Mouse (Mus musculus) right cerebral cortex, adult 2 months (tissue): ENCODE measurements around the gene Lemd2.

Experiments
- DNase-seq, 2 experiments: peaks; one replicate each; pipeline ENCODE4 v3.0.0; 2021 to 2022; ENCODE audit warnings: low spot score in 2 of 2

Lemd2 gene

DNA sequence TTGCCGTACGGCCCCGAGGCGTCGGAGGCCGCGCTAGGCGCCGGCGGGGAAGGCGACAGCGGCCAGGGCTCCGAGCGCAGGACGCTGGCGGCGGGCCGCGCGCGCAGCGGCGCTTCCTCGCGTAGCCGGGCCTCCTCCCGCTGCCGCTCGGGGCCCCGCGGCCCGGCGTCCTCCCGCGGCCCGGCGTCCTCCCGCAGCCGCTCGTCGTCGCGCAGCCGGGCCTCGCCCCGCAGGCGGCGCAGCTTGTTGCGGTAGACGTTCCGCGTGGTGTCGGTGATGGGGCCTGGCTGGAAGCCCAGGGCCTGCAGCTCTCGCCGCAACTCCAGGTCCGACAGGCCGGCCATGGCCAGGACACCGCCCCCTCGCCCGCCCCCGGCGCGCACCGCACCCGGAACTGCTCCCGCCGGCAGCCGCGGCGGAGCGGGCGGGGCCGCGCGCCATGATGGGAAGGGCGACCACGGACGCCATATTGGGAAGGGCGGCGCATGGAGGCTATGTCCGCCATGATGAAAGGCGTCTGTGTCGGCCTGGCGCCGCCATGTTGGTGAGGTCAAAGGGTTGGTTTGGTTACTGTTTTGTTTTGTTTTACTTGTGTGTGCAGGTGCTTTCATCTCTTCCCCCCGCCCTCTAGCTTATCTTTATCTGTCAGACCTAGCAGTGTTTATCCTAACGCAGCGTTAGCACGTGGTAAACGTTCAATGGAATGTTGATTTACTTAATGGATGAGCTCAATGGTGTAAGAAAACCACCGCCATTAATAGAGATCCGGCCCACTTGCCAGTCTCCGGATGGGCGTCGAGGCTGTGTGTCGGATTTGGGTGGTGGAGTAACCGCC, at the start of gene Lemd2:
TSS of gene Lemd2 (minus strand) at position 395 of the 835 bp plus-strand sequence.
- DNase-seq, result peak; percentile 95

DNA sequence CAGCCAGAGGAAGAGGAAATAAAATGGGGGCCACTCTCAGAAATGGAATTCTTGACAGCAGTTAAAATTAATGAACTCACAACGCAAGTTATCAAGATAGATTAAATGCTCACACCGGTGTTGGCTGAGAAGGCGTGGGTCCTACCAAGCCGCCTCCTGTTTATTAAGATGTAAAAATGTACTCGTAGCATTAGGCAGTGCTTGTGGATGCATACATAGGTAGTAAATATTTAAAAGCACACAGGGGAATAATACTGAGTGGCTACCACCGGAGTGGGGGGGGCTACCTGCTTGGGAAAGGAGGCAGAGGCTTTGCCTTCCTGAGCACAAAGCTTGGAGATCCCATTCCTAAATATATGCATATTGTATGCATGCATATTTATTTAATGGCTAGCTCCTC, 46.9 kb upstream of the Lemd2 start:
- no peak for DNase-seq

DNA sequence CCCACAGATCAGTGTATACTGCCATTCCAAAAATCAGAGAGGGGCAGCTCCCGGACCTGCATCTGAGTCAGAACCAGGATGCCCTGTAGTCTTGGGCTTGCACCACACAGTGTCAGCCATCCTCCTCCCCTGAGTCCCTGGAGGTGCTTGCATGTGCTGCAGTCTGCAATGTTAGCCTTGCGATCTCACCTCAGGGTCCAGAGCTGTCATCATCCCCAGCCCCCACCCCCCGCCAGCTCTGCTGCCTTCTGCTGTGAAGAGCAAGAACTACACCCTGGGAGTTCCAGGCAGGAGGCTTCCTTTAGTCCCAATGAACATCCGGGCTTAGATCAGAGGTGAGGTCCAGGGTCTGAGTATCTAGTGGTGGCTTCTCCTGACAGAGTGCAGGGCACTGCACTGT, 46.2 kb upstream of the Lemd2 start:
- DNase-seq, result no peak

DNA sequence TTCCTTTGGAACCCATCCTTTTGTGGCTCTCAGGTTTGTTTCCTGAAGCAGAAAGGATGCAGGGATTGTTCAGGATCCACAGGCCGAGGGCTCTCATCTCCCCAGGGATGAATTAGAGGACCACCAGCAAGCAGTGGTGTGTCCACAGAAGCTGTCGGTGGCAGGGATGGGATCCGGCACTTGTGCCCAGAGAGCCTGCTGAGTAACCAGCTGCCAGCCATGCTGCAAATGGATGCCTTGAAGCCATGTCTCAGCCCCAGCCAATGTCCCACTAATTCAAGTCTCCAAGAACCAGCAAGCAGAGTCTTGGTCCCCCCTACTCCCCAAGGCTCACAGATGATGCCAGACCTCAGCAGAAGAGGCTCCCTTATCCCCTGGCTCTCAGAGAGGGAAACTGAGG, 44.8 kb upstream of the Lemd2 start:
- DNase-seq, result peak in 1 of 2 experiments; percentile 3

DNA sequence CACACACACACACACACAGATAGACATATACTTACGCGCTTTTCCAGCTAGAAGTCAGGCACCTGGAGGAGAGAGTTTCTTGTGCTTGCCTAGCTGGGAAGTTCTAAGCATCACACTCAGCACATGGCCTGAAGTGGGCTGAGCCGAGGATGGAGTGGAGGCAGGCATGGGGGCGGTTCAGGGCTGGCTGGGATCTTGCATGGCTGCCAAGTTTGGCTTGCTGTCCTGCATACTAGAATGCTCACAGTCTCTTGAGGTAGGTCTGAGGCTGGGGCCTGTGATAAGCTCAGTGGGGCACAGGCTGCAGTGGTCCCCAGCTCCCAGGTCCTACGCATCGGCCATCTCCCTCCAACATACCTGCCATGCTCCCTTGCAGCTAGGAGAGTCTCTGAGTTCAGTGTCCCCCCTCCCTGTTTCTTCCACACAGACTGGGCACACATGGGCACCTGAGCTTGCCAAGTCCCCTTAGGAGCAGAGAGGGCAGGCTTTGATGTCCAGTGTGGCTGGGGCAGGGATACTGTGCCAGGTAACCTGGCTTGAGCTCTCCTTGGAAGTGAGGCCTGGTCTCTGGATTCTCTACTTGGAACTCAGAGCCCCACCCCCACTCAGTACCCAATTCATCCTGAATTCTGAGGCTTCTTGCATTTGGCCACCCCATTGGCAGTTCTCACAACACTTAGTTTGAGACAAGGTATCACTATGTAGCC, 43.6 kb upstream of the Lemd2 start:
- peak; percentile 85 for DNase-seq

DNA sequence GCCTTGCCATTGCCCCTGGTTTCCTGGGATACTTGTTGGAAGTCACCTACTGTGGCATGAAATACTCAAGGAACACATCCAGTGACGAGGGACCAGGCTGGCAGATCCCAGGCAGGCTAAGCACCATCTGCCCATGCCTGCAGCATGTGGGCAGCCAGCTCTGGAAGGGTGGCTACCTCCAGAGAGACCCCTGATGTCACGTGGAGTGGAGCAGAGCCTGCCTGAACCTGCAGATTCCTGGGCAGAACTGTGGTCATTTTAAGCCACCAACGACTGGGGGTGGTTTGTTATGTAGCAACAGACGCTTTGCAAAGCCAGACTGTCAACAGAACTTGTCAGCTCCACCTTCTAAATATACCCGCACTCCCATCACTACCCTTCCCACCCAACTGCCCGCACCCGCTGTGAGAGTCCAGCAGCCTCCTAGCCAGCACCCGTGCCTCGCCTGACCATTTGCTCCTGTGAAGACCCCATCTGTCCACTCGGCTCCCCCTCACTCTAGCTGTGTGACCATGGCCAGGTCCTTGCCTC, 41.6 kb upstream of the Lemd2 start:
- DNase-seq, result peak; percentile 72 to 78

DNA sequence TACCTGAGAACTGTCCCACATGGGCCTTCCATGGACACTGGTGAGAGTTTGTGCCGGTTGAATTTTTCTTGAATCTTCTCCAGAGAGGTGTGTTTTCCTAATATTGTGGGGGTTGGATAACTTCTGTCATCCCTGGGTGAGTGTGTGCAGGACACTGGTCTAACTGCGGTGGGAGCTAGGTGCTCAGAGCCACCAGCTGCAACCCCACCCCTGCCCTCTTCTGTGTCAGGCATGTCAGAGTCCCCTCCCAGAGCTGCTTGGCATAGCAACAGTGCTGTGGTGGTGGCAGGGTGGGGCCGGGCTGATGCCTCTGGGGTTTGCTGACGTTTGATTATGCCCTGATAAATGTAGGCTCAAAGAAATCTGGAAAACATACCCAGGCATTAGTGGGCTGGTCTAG, 40.6 kb upstream of the Lemd2 start:
- DNase-seq, result no peak

DNA sequence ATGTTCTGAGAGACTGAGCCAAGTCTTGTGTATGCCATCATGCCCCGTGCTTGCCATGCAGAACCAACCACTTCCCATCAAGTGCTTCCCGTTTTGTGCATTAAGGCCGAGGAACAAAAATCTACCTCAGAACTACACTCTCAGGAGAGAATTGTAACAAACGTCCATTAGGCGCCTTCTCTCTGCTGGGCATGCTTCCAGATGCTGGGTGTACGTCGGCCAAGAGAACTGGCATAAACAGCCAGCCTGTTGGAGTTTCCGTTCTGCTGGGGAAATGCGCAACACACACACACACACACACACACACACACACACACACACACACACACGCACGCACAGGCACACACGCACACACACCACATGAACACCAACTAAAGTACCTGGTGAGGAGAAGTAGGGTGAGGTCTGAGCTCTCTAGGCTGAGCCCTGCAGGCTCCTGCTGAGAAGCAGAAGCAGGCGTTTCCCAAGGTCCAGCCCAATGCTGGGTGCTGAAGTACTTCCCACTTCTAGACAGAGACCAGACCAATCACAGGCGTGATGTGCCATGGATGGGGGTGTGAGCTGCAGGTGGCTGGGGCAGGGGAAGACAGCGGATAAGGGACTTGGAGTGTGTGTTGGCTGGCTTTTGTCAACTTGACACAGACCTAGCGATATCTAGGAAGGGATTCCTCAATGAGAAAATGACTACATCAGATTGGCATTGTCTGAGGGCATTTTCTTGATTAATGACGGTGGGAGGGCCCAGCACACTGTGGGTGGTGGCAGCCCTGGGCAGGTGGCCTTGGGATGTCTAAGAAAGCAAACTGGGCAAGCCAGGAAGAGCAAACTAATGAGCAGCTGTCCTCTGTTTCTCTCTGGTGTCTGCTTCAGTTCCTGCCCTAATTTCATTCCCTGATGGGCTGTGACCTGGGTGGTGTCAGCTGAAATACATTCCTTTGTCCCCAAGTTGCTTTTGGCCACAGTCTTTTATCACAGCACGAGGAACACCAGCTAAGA, 38.2 kb upstream of the Lemd2 start:
- DNase-seq, result peak; percentile 89 to 90

DNA sequence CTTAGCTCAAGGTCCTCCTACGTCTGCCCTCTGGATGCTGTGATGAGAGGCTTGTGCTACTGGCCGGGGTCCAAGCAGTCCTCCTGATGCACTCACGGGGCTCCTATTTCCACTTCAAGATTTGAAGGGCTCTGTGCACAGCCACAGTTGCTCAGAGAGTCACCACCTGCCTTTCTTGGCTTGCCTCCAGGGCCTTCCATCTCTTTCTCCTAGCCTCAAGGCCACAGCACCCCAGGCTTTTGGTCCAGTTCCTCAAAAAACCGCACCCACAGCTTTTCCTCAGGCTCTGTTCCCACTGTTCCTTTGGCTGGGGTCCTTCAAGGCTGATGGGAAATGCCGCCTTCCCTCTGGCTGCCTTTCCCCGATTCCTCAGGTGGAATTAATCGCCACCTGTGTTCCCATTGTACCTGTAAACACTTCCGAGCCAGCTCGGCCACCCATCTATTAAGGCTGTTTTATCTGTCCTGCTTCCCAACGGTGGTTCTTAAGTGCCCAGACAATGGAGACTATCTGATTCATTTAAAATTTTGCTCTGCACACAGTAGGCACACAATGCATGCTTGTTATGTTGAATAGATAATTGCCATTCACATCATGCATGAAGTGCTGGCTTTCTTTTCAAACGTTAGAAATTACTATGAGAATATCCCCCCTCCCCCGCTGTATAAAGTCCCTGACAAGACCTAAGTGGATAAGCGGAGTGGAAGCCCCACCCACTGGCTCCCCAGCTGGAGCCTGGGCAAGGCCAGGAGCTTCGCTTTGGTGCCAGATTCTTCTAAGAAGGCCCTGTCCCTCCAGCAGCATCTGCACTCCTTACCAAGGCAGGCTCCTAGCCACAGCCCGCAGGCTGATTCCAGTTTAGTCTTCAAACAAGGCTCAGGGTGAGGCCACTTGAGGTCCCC, 36.5 kb upstream of the Lemd2 start:
- DNase-seq, result peak; percentile 50 to 52

DNA sequence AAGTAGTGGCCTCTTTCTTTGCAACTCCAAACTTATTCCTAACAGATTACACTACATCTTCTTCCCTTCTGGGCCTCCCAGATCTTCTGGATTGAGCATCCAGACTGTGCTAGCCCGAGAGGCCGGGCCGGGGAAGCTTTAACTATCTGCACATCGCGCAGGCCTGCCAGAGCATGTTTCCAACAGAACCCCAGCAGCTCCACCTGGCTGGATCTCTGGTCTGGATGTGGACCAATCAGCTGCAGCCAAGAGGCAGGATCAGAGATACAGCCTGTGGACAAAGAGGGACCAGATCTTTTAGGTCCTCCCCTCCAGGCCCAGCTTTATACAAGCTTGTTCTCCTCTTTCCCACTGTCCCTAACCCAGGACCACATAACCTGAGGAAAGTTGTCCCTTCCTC, 35.7 kb upstream of the Lemd2 start:
- DNase-seq, result no peak

DNA sequence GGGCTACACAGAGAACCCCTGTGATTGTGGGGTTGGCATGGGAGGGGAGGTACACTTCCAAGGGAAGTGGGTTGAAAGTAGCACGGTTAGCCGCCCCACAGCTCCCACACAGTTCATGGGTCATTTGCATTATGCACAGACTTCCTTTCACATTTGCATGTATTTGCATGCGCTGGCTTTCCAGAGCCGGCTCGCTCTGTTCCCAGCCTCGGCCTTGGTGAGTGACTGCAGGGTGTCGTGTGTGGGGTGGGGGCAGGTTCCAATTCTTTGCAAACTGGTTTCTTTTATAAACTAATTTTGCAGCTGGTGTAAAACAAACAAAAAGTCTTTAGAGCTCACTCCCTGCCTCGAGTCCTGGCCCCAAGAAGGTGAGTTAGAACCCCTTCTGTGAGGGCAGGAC, 34.4 kb upstream of the Lemd2 start:
- no peak for DNase-seq

DNA sequence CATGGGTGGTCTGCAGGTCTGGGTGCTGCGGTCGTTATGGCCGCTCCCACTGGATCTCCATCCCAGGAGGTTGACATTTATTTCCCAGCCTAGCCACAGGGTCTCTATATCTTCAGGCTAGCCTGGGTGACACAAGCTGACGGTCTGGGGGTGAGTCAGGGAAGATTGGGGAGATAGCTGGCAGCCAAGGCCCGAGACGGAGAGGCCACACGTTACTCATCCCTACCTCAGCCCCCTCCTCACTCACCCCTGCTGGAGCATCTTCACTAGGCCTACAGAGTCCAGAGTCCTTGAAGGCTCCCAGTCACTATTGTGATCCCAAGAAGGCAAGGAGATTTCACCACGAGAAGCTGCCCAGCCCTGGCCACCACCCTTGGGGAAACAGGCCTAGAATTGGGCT, 33.5 kb upstream of the Lemd2 start:
- no peak for DNase-seq

DNA sequence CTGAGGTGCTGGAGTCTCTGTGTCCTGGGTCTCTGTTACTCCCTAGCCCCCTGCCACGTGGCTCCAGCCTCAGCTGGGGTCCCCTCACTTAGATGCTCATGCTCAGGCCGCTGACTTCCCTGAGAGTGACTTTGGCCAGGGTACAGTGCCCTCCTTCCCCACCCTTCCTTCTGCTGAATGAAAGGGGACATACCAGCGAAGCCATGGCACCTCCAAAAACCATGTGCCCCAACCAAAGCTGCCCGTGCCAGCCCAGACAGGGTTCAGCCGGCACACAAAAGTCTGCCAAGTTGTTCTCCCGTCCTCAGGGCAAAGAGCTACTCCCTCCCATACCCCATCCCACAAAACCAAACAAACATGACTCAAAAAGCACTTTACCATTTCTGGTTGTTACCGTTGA, 29.0 kb upstream of the Lemd2 start:
- no peak for DNase-seq

DNA sequence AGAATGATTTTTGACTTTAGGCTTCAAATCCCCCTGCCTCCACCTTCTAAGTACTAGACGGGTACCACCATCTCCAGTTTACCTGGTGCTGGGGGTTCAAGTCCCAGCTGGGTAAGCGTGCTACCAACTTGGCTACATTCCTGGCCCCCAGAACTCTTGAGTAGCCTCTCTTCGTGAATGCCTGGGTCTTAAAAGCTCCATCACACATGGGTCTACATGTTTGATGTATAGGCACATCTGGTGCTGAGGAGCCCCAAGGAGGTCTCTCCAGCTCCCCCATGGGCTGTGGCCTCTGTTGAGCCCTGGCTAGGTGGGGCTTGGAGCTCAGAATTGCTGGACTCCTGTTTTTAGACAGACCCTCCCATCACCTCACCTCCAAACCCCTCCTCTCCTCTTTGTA, 27.9 kb upstream of the Lemd2 start:
- DNase-seq, result no peak

DNA sequence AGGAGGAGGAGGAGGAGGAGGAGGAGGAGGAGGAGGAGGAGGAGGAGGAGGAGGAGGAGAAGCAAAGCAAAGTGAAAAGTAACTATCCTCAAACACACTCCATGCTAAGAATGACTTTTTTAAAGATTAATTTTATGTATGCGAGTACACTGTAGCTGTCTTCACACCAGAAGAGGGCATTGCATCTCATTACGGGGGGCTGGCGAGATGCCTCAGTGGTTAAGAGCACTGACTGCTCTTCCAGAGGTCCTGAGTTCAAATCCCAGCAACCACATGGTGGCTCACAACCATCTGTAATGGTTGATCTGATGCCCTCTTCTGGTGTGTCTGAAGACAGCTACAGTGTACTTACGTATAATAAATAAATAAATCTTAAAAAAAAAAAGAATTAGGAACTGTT, 27.3 kb upstream of the Lemd2 start:
- peak in 1 of 2 experiments; percentile 41 for DNase-seq

DNA sequence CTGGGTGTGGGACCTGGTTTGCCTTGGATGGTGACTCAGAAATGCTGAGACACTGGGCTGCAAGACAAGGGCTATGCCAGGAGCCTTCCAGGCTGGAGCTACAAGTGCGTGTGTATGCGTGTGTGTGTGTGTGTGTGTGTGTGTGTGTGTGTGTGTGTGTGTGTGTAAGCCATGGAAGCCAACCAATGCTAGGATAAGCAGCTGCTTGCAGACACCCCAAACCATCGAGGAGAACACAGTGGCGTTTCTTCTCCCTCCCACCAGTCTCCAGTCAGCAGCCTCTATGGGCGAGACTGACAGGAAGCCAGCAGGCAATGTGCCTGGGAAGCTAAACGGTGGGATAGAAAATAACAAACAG, 26.9 kb upstream of the Lemd2 start:
- peak; percentile 86 to 92 for DNase-seq

DNA sequence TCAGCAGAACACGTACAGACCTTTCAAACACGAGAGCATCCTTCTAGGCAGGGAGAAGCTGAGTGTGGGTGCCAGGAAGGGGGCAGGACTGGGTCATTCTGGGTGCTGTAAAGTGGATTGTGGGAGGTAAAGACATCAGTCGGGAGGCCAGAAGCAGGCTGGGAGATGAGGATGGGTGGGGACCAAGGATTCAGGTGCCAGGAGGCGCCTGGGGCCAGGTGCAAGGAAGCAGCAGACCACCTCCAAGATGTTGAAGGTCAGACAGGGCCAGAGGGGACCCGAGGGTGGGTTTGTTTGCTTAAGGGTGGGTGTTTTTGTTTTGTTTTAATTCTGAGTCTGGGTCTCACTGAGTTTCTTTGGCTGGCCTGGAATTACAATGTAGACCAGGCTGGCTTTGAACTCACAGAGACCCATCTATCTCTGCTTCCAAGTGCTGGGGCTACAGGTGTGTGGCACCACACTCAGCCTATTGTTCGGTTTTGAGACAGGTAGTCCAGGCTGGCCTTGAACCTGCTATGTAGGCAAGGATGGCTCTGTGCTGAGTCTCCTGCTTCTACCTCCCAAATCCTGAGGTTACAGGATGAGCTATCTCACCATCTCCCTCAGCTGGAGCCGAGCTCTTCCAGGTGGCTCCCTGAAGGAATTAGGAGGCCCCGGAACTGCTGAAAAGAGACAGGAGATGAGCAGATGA, 26.3 kb upstream of the Lemd2 start:
- no peak for DNase-seq

DNA sequence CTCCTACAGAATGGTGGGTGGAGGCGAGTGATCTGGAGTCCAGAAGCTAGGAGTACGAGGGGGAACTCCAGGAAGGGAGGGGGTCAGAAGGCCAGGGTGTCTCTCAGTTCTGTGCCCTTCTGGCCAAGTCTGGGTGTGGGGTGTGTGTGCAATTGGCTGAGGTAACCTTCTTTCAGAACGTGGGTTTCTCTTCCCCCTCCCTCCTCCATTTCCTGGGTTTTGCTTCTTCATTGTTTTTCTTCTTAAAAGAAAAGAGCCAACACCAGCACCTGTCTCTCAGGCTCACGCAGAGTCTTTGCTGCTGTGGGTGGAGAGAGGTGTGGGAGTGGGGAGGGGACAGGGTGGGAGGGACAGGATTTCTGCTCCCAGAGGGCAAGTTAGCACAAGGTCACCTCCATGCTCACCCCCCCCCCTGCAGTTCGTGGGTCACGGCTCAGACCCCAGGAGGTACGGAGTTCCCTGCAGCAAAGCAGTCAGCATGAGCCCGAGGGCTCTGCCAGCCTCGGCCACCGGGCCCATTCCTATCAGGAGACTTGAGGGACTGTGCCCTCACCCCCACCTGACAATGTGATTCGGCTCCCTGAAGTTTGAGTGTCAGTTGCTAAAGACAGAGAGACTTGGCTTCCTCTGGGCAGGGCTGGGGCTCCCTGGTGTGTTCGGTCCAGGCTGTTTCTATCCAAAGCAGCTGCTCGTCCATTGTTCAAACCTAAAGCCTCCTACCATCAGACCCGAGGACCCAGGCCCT, 25.6 kb upstream of the Lemd2 start:
- DNase-seq, result no peak

DNA sequence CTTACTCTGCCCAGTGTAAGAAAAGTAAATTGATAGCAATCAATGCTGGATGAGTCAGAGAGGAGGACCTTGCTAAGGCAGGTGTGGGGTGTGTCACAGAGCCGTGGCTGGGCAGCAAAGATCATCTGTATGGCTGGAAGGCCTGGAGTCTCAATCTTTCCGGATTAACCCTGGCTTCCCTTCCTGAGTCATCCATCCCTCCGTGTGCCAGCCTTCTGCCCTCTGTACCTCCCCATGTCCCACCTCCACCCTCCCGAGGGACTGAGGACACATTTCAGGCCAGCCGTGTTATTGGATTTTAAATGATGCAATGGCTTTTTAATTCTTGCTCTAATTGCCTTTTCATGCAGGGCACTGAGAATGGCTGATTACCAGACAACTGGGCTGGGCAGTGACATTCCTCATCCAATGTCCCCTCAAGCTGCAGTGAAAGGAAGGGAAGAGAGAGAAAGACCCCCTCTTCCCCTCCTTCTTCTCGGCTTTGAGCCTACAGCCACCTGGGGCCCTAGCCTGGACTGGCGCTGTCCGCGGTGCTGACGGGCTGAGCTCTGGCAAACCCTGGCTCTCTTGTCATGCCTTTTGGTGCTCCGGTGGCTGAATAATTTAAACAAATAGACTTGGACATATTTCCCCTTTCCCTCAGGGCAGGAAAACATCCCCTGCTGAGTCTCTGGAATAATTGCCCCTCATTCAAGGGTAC, 24.1 kb upstream of the Lemd2 start:
- DNase-seq, result peak in 1 of 2 experiments; percentile 47
